Comparison of ENCODE assay signal across 22 mouse cellular contexts in the genomic region with DNA sequence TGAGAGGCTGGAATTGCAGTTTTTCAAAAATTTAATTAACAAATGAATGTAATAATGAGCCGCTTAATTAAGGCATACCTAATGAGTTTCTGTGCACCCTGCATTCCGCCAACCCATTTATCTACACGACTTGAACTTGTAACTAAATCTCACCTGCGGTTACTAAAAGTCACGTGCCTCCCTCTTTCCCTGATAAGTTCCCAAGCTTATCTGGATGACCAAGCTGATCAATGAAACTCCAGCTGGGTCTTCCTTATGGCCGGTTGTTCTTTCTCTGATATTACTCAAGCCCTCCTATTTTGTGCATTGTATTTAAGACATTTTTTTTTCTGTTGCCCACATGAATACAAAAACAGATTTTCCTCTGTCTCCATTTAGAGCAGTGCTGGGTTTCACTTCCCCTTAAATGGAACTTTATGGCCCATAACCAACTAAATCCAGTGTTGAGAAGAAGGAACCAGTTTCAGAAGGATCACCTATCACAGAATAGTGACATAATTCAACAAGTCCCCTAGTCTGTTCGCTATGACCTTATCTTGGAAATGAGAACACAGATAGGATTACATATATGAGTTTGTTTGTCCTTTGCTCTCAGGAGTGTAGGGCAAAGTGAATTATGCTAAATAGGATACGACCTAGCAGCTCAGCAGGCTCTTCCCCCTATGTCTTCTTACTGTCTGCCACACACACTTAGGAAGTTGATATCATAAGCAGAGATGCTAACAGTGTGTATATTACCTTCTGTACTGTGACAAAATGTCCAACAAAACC. TPM values are rescaled to one million over a fixed set of nuclear protein-coding genes. Genes with fewer than 3 reads are reported as not detected.
DNase-seq lines count a peak whose midpoint lies in the region; ATAC-seq lines count a peak whose summit lies in the region.
"Had no signal": no experiment of that assay in that cellular context is flagged by ENCODE, and none has a peak within 500 bp of the region (broad histone marks: within the 10 kb centered on the region; RNA-seq: fewer than 3 reads in every experiment).

No protein-coding gene starts in this region.

- H3K4me2 ChIP-seq in kidney, embryonic 14.5 days (replicated peaks; ENCODE audit: low read depth, low read length): no peak overlapping the region
- H3K4me2 ChIP-seq: embryonic facial prominence, embryonic 13.5 days; heart, embryonic 13.5 days had no signal

- no peaks in the 10 kb centered on the region for H3K27me3 ChIP-seq in kidney, embryonic 14.5 days (ENCODE audit: control insufficient read depth, insufficient read depth, low read length)
- H3K27me3 ChIP-seq: embryonic facial prominence, embryonic 13.5 days had no signal

- H3K27ac ChIP-seq in kidney, embryonic 14.5 days (ENCODE audit: low read depth, low read length): peak overlapping the region; percentile 78
- H3K27ac ChIP-seq: embryonic facial prominence, embryonic 13.5 days; heart, embryonic 13.5 days; layer of hippocampus, adult 2 months; midbrain, embryonic 10.5 days had no signal

- H3K36me3 ChIP-seq in kidney, embryonic 14.5 days (ENCODE audit: control insufficient read depth, insufficient read depth, low read length): no peaks in the 10 kb centered on the region
- H3K36me3 ChIP-seq: embryonic facial prominence, embryonic 13.5 days; heart, embryonic 13.5 days; midbrain, embryonic 10.5 days had no signal

- H3K4me1 ChIP-seq in kidney, embryonic 14.5 days (ENCODE audit: control insufficient read depth, insufficient read depth, low read length): peaks cover 24% of the 10 kb centered on the region
- H3K4me1 ChIP-seq: embryonic facial prominence, embryonic 13.5 days; heart, embryonic 13.5 days; midbrain, embryonic 10.5 days had no signal

- WGBS in kidney, embryonic 14.5 days: 38% methylated on average over 8 of the region's 8 CpGs

- H3K4me3 ChIP-seq in kidney, embryonic 14.5 days (ENCODE audit: low read length): no peak overlapping the region
- H3K4me3 ChIP-seq: embryonic facial prominence, embryonic 13.5 days; heart, embryonic 13.5 days; layer of hippocampus, adult 2 months; midbrain, embryonic 10.5 days had no signal

- peak; percentile 54 for ATAC-seq in kidney, embryonic 14.5 days (ENCODE audit: low FRiP score, low TSS enrichment)
- ATAC-seq in megakaryocyte, adult 5-6 weeks (ENCODE audit: poor library complexity, severe bottlenecking): peak; percentile 85
- ATAC-seq: forebrain, embryonic 14.5 days; hindbrain, embryonic 16.5 days had no signal

- DNase-seq in kidney, postnatal 10 days: no peak
- DNase-seq in A20 (ENCODE audit: low read depth, low spot score): peak; percentile 85
- peak; percentile 10 for DNase-seq in c-Kit-positive CD71-negative TER-119-negative erythroid progenitor cells, embryonic 14.5 days (ENCODE audit: low read depth)
- no peak for DNase-seq in T-cell, adult 2 months (ENCODE audit: low spot score)
- DNase-seq in urinary bladder, postnatal 4 days (ENCODE audit: low spot score in 2 of 2): no peak
- DNase-seq in frontal cortex, postnatal 36 days (ENCODE audit: low spot score in 2 of 2): no peak
- DNase-seq: adrenal gland, adult 2 months; cerebellum, adult 9-11 months; gastrocnemius, postnatal 36 days; kidney, adult 8-10 months; layer of hippocampus, postnatal 36 days; lung, adult 18-20 months; thymus, adult 18-20 months had no signal

- no peak overlapping the region for H3K9ac ChIP-seq in kidney, embryonic 14.5 days (ENCODE audit: low read depth, low read length)
- H3K9ac ChIP-seq: embryonic facial prominence, embryonic 13.5 days; heart, embryonic 13.5 days had no signal

- H3K9me3 ChIP-seq in kidney, embryonic 14.5 days (ENCODE audit: control insufficient read depth, low read length): no peaks in the 10 kb centered on the region
- H3K9me3 ChIP-seq: embryonic facial prominence, embryonic 13.5 days; heart, embryonic 13.5 days; midbrain, embryonic 10.5 days had no signal

RNA-seq across cellular contexts. Expression of a gene that starts 18.2 kb away (rescaled TPM):
- polyA plus RNA-seq in kidney, embryonic 14.5 days (2014; fragmentation: Nextera tagmentation; extraction: Ambion mirVana): 31.0 and 31.9 TPM in 2 replicates
- 68.2 and 77.1 TPM in 2 replicates for total RNA-seq in megakaryocyte, adult 5-6 weeks (2015)
- 45.7 and 50.0 TPM in 2 replicates for total RNA-seq in megakaryocyte, adult 5-6 weeks (2017)

RNA-seq across cellular contexts. Expression of a gene that starts 56.6 kb away (rescaled TPM):
- polyA plus RNA-seq in kidney, embryonic 14.5 days (2014; fragmentation: Nextera tagmentation; extraction: Ambion mirVana): 1.1 and 2.0 TPM in 2 replicates
- 12.8 and 14.8 TPM in 2 replicates for total RNA-seq in megakaryocyte, adult 5-6 weeks (2015)
- total RNA-seq in megakaryocyte, adult 5-6 weeks (2017): 10.9 and 17.7 TPM in 2 replicates
- total RNA-seq: heart, postnatal 25 days; layer of hippocampus, postnatal 36 days had no signal

Comparison
In these comparisons a context has a peak if more than half of its experiments do, and no peak if none do; other contexts are left out.
1. DNase-seq: peak in A20 (single experiment) and c-Kit-positive CD71-negative TER-119-negative erythroid progenitor cells, embryonic 14.5 days (single experiment); none in kidney, postnatal 10 days (single experiment), T-cell, adult 2 months (single experiment), urinary bladder, postnatal 4 days (0 of 2) and frontal cortex, postnatal 36 days (0 of 2).